Mouse (Mus musculus) testis, adult 2 months (tissue): Measurements from ENCODE around the gene Nfib.

Experiments
- CTCF ChIP-seq: fragments of 200-500 bp; IDR thresholded peaks from 2 replicates; pipeline ENCODE4 v1.5.1; 2012; ENCODE audit warnings: low read depth, mild to moderate bottlenecking, inconsistent platforms, low read length, moderate library complexity; ENCODE audit not compliant: control insufficient read depth, insufficient read depth, insufficient replicate concordance
- POLR2A ChIP-seq: fragments of 200-500 bp; IDR thresholded peaks from 2 replicates; pipeline ENCODE4 v1.6.1; 2012; ENCODE audit warnings: low read depth, mild to moderate bottlenecking, inconsistent platforms, low read length, moderate library complexity; ENCODE audit not compliant: control insufficient read depth

GRCm38 (mm10) chr4:82344224-82344623, 361.3 kb downstream of the Nfib start:
- TF ChIP-seq POLR2A (no peak), CTCF (no peak)
